Mouse (Mus musculus): ENCODE data around the gene Foxp1. TPM values are rescaled to one million over a fixed set of nuclear protein-coding genes. Genes with fewer than 3 reads are reported as not detected.

Foxp1 gene
- total RNA-seq, 2 experiments from 2014 or later = 210 to 247 TPM

- DNase-seq = peak; percentile 31
- intact Hi-C loops (cut with DNase I) = loop anchor here (5.0 to 10.0 kb wide), 4 partner anchors 247 to 1137 kb away; no protein-coding TSS in a partner anchor
Observed at GRCm38 (mm10) chr6:99521641-99522358, 721 bp downstream of the Foxp1 start.

DNA sequence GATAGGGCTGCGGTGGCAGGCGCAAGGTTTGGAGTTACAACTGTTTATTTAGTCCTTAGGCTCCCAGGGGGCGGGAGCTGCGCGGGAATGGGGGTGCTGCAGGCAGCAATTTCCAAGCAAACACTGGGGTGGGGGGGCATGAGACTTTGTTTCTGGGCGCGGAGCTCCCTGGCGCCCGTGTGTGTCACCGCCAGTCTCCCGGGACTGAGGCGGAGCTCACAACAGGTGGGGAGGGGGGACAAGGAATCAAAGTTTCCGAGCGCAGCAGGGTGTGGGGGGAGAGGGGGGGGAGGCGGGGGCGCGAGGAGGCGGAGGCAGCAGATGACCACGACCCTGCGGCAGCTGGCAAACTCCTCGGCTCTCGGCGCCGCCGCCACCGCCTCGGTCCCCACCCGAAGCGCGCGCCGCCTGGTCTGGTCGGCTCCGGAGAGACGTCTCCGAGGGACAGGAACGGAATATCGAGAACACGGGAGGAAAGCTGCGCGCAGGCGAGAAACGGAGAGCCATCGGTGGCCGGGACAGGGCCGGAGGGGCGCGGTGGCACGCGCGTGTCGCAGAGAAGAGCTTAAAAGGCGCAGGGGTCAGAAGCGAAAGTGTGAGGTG is 1.4 kb downstream of the Foxp1 start:
- intact Hi-C loops (cut with DNase I) = loop anchor here (5.0 to 10.0 kb wide), 4 partner anchors 246 to 1136 kb away; no protein-coding TSS in a partner anchor
- peak; percentile 43 for DNase-seq

- intact Hi-C loops (cut with DNase I) = loop anchor here (5.0 to 10.0 kb wide), 4 partner anchors 246 to 1136 kb away; no protein-coding TSS in a partner anchor
- DNase-seq = no peak
Observed at GRCm38 (mm10) chr6:99520676-99521037, 1.9 kb downstream of the Foxp1 start.

DNA sequence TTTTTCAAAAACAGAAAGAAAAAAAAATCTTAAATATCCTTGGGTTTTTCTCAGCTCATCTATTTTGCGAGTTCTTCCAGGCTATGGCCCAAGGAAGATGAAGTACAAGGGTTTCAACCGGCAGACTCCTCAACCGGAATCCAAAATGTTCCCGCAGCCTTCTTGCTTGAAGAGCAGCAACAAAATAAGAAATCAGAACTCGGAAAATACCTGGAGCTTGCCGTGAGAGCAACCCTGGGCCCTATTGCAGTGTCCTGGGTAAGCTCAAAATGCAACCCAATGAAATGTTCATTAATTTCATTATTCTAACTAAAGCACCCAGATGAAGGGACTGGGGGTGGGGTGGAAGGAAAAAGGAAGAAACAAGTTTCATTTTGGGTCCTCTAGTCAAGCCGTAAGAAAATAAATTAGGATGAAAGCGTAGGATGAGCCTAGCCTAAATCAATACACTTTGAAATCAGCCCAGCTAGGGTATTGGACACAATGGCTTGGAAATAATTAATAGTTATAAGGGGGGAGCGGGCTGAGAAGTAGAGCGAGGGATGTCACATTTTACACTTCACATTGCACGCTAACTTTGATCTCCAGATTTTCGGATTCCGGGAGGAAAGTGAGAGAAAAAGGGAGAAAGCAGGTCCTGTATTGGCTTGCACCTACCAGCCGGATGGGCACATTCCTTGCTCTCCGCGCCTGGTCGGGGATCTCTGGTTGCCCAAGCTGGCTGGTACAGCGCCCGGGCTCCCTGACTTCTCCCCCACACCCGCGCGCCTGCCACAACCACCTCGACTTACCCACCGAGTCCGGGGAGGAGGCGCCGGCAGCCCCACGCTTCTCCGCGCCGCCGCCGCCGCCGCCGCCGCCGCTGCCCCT is 2.5 kb downstream of the Foxp1 start:
- peak; percentile 53 for DNase-seq
- intact Hi-C loops (cut with DNase I) = loop anchor here (5.0 to 10.0 kb wide), 4 partner anchors 245 to 1135 kb away; no protein-coding TSS in a partner anchor

GRCm38 (mm10) chr6:99519052-99519451 is 3.5 kb downstream of the Foxp1 start:
- intact Hi-C loops (cut with DNase I) = no loop called here
- DNase-seq = no peak

DNA sequence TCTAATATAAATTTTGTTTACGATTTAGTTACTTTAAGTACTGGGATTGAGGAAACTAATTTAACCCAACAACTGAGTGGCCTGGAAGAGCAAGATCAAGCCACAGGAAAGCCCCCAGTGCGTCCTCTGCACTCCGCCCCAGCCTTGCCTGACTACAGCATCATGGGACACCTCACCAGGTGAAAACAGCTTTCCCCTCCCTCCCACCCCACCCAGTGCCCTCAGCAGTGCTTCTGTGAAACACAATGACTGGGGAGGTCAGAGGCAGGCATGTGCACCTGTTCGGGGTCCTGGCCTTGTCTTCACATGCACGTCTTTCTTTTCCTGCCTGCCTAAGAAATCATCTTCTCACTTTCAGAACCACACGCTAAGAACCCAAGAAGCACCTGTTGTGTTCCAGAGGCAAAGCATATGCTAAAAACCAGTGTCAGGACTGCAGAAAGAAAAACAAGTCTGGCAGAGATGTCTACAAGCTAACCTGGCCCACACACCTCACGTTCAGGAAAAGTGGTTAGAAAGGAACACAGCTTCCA is 6.8 kb downstream of the Foxp1 start:
- no peak for DNase-seq
- intact Hi-C loops (cut with DNase I) = no loop called here

DNA sequence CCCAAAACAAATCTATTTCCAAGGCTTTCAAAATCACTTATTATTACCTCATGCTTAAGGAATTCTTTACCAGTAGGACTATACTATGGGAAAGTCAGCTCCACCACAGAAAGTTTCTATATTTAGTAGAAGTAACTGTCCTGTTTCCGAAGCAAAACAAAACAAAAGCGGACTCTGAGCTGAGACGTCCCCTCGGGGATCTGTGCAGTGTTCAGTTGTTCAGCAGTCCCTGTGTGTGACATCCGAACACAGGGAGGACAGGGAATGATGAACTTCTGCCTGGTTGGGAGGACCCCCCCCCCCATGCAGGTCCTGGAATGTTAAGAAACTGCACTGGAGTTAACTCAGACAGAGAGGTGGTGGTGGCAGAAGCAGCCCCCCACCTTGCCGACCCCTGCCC is 10.7 kb downstream of the Foxp1 start:
- DNase-seq = no peak
- intact Hi-C loops (cut with DNase I) = no loop called here

- DNase-seq = peak; percentile 81
- intact Hi-C loops (cut with DNase I) = no loop called here
Observed at GRCm38 (mm10) chr6:99509189-99509592, 13.3 kb downstream of the Foxp1 start.

GRCm38 (mm10) chr6:99506816-99507215 is 15.7 kb downstream of the Foxp1 start:
- intact Hi-C loops (cut with DNase I) = no loop called here
- DNase-seq = no peak

GRCm38 (mm10) chr6:99503741-99504140 is 18.8 kb downstream of the Foxp1 start:
- intact Hi-C loops (cut with DNase I) = no loop called here
- DNase-seq = no peak

GRCm38 (mm10) chr6:99502727-99503126 is 19.8 kb downstream of the Foxp1 start:
- intact Hi-C loops (cut with DNase I) = no loop called here
- no peak for DNase-seq

DNA sequence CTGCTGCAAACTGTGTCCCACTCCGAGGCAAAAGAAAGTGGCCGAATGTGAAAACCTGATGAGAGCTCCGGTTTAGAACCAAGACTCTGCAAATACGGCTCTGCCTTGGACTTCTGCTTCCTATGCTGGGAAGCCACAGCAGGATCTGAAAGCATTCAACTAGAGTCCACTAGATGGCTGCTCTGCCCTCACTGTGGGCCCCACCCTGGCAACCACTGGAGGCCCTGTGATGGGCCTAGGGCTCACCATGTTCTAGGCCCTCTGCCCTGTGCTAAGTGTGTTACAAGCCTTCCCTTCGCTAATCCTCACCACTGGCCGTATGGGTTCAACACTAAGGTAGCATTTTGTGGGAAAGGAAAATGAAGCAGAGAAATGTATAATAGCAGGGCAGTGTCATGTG is 20.2 kb downstream of the Foxp1 start:
- intact Hi-C loops (cut with DNase I) = no loop called here
- no peak for DNase-seq

DNA sequence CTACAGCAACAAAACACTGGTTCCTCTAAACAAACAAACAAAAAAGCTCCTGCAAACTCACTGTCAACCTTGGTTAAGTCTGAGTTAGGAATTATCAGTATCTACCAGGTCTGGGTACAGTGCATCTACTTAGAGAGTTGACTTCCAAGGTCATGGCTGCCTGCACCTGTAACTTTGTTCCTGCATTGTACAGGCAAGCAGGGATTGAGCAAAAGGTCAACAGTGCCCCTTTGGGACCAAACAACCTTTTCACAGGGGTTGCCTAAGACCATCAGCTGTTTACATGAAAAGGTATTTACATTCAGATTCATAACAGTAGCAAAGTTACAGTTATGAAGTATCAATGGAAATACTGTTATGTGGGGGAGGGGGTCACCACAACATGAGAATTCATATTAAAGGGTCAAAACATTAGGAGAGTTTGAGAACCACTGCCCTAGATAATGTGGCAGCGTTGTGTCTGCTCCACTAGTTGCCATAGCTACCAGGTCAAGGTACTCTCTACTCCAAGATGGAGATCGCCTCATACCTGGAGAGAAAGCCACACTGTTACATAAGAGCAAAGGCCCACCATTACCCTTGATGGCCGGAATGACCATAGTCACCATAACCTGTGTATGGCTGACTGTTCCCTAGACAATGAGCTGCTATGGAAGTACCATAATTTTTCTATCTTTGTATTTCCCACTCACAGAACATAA is 21.8 kb downstream of the Foxp1 start:
- DNase-seq = no peak
- intact Hi-C loops (cut with DNase I) = no loop called here

GRCm38 (mm10) chr6:99498082-99498481 is 24.4 kb downstream of the Foxp1 start:
- no peak for DNase-seq
- intact Hi-C loops (cut with DNase I) = no loop called here

DNA sequence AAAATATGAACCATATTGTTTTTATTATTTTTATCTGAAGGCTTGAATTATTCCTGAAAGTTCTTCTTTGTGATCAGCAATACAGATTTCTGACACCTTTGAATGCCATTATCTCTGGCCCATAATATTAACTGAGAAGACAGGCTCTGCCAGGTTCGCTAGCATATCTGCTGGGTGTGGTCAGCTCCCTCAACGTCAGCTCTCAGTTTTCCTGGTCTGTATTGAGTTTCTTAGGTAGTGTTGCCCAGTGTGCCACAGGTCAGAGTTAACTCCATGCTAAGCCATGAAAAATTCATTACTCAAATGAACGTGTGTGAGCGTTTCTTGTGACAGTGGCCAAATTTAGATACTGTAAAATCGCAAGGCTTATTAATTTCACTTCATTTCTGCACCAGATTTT is 26.4 kb downstream of the Foxp1 start:
- no peak for DNase-seq
- intact Hi-C loops (cut with DNase I) = no loop called here

DNA sequence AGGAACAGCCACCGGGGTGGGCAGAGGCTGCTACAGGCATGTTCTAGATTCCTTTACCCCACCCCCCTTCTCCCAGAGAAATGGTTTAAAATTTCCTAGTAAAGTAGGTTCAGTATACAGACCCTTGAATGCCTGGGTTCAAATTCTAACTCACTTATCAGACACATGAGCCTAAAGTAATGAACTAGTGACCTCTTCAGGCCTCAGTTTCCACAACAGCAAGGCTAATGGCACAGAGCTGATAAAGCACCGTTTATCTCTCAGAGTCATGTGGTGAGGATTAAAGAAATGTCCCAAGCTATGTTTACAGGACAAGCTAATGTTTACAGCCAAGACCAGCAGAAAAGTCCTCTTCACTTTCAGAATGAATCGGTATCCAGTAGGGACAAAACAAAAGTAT is 29.6 kb downstream of the Foxp1 start:
- intact Hi-C loops (cut with DNase I) = no loop called here
- no peak for DNase-seq

GRCm38 (mm10) chr6:99491979-99492544 is 30.5 kb downstream of the Foxp1 start:
- DNase-seq = no peak
- intact Hi-C loops (cut with DNase I) = no loop called here

DNA sequence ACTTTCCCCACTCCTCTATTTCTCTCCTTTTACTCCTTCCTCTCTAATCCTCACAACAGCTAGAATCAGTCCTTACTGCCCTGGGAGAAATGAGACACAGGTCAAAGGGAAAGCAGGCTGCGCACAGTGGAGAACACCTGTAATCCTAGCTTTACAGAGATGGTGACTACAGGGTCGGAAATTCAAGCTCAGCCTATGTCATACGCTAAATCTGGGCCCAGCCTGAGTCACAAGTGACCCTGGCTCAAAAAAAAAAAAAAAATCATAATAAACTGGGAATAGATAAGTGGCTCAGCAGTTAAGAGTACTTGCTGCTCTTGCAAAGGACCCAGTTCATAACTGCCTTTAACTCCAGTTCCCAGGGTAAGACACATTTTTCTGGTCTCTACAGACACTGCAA is 31.4 kb downstream of the Foxp1 start:
- intact Hi-C loops (cut with DNase I) = no loop called here
- DNase-seq = no peak

- intact Hi-C loops (cut with DNase I) = no loop called here
Observed at GRCm38 (mm10) chr6:99489900-99490648, 32.4 kb downstream of the Foxp1 start.

More at GRCm38 (mm10) chr6:99489900-99490648, 32.4 kb downstream of the Foxp1 start:
- DNase-seq = no peak
